Mouse (Mus musculus) T-cell, adult 2 months (primary cell): ENCODE data around the gene Sqstm1.

Experiments used
- DNase-seq: peaks from one replicate; pipeline ENCODE4 v3.0.0; 2022; ENCODE audit warnings: low spot score

The Sqstm1 gene

GRCm38 (mm10) chr11:50211322-50212059 lies 864 bp upstream of the Sqstm1 start:
- no peak for DNase-seq

- DNase-seq: peak; percentile 92
Measured at GRCm38 (mm10) chr11:50210101-50210504, 524 bp downstream of the Sqstm1 start.

GRCm38 (mm10) chr11:50208039-50208438 lies 2.6 kb downstream of the Sqstm1 start:
- DNase-seq: no peak

- DNase-seq: no peak
Measured at GRCm38 (mm10) chr11:50207344-50207743, 3.3 kb downstream of the Sqstm1 start.

- no peak for DNase-seq
Measured at GRCm38 (mm10) chr11:50206037-50206436, 4.6 kb downstream of the Sqstm1 start.

- no peak for DNase-seq
Measured at GRCm38 (mm10) chr11:50205434-50205833, 5.2 kb downstream of the Sqstm1 start.

GRCm38 (mm10) chr11:50203302-50203827 lies 7.3 kb downstream of the Sqstm1 start:
- no peak for DNase-seq

GRCm38 (mm10) chr11:50201590-50201989 lies 9.0 kb downstream of the Sqstm1 start:
- no peak for DNase-seq

GRCm38 (mm10) chr11:50200613-50201012 lies 10.0 kb downstream of the Sqstm1 start:
- DNase-seq: no peak

GRCm38 (mm10) chr11:50198916-50199315 lies 11.7 kb downstream of the Sqstm1 start:
- DNase-seq: no peak

- DNase-seq: no peak
Measured at GRCm38 (mm10) chr11:50198219-50198846, 12.3 kb downstream of the Sqstm1 start.

GRCm38 (mm10) chr11:50197500-50197899 lies 13.1 kb downstream of the Sqstm1 start:
- DNase-seq: no peak

GRCm38 (mm10) chr11:50194793-50195192 lies 15.8 kb downstream of the Sqstm1 start:
- DNase-seq: no peak

GRCm38 (mm10) chr11:50194070-50194469 lies 16.6 kb downstream of the Sqstm1 start:
- DNase-seq: no peak

- no peak for DNase-seq
Measured at GRCm38 (mm10) chr11:50192278-50192677, 18.3 kb downstream of the Sqstm1 start.

- no peak for DNase-seq
Measured at GRCm38 (mm10) chr11:50190362-50190761, 20.3 kb downstream of the Sqstm1 start.

GRCm38 (mm10) chr11:50188682-50189081 lies 21.9 kb downstream of the Sqstm1 start:
- no peak for DNase-seq

GRCm38 (mm10) chr11:50184788-50185187 lies 25.8 kb downstream of the Sqstm1 start:
- no peak for DNase-seq

GRCm38 (mm10) chr11:50182702-50183101 lies 27.9 kb downstream of the Sqstm1 start:
- DNase-seq: no peak

- no peak for DNase-seq
Measured at GRCm38 (mm10) chr11:50180478-50181231, 30.0 kb downstream of the Sqstm1 start.

GRCm38 (mm10) chr11:50178532-50179488 lies 31.8 kb downstream of the Sqstm1 start:
- no peak for DNase-seq
